Mouse (Mus musculus) CD4-positive, CD25-positive, alpha-beta regulatory T cell, adult 4 months (primary cell): Measurements from ENCODE around the gene Cpne2. TPM values are rescaled to one million over a fixed set of nuclear protein-coding genes. Genes with fewer than 3 reads are reported as not detected.

Experiments used
- ATAC-seq: one replicate; pipeline ENCODE4 v1.8.0; 2017
- polyA plus RNA-seq, 2 experiments: library from polyadenylated mRNA; unstranded; fragments of 100-300 nt; shearing (Covaris generic); gene quantifications; one replicate each; pipeline ENCODE4 v1.2.1; 2017

Gene Cpne2
- polyA plus RNA-seq, 2 experiments from 2014 or later, result 0.39 to 0.92 TPM

DNA sequence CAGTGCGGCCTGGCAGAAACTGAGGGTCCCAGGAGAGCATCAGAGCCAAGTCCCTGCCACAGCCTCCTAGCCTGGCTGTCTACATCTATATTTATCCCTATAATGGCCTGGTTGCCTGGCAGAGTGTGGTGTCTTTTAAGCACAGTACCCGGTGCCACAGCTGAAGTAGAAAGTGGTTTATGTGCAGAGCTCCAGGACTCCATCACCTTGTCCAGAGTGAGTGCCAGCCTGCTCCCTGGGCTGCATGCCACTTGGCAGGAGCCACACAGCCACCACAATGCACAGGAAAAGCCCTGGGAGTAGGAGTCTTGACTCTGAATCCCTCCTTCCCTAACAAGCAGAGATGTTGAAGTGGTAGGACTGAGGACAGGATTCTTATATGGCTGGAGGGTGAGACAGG is 4.7 kb downstream of the Cpne2 start:
- ATAC-seq, result no peak

DNA sequence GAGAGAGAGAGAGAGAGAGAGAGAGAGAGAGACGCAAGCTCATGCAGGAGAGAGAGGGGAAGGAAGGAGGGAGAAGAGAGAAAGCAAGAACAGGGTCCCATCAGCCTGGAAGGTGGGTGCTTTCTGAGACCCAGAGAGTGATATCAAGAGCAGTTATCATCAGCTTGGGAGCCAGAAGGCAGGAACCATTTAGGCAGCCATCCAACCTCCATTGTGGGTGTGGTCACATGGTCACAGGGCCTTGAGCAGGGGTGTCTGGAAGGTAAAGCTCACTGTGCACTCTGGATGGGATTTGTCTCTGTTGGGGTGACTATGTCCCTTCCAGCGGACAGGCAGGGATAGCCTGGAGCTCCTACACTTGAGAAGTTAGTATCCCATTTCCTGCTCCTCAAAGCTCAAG is 7.2 kb downstream of the Cpne2 start:
- no peak for ATAC-seq

DNA sequence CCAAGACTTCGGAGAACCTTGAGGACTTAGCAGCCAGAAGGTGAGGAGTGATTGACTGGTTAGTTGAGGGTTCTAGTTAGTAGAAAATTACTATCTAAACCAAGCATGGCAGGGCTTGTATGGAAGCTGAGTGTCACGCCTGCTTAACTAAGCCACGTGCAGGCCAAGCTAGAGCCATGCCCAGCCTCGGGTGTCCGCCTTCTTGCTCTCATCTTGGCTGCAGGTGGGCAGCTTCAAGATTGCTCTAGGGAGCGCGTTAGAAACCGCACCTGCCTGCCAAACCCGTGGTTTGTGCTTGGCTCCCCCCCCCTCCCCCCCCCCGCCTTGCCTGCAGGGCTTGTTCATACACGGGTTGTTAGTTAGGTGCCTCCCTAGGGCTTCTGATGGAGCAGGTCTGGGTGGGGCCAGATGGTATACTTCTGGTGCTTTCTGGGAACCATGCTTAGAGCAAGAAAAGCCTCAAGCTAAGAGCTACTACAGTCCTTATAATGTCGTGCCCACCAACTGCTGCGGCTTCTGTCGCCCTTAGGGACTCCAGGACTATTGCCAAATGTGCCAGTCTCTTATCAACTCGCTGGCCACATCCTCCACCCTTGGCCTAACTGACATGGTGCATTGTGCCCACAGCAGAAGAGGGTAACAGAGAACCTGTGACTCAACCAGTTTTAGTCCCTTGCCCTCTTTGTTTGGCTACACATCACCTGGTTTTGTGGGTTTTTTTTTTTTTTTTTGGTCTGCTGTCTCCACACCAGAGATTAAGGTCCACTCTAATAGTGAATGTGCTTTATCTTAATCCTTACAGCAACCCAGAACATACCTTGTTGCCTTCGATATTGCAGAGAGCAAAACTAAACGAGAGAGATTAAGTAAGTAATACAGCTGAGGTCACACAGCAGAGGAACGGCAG is 8.4 kb downstream of the Cpne2 start:
- ATAC-seq, result no peak

DNA sequence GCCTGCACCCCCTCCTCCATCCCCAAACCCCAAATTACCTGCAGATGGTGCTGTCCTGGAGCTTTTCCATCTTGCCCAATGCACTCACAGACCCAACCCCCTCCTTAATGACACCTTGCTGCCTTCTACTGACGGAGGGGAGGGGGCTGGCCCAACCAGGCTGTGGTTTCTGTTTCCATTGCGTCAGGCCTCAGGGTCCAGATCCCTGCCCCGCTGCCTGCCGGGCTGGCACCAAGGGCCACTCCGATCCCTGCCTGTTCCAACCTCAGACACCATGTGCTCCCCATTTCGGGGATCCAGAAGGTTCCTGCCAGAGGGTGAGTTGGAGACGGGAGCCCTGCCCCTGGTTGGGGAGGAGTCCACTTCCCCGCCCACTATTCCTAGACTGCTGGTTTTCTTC is 11.2 kb downstream of the Cpne2 start:
- ATAC-seq, result no peak

DNA sequence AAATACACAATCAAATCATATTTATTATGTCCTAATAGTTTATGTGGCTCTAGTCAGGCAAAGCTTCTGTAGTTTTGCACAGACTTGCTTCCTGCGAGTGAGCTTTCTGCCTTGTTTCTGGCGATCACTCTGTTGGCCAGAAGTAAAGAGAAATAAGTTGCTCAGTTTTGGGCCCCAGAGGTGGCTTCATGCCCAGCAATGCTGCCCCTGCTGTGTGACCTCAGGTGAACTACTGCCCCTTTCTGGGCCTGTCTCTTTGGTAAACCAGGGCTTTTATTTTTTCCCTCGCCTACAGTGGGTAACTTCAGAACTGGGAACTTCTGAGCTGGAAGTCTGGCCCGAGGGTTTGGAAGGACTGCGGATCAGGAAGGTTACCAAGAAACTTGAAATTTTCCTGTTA is 16.3 kb downstream of the Cpne2 start:
- ATAC-seq, result no peak

DNA sequence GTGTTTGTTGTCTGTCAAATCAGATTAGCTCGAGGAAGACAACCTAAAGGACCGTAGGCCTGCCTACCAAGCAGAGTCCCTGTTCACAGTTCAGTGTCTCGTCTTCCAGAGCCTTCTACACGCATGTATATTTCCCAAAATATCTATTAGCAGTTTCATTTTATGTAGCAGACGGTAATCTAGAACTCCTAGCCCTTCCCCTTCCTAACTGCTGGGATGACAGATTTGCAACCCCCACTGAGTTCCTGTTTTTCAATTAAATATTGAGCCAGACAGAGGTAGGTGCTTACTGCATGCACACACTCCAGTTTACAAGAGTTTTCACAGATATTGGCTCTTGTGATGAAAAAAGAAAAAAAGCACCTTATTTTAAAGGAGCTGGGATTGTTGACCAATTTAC is 16.7 kb downstream of the Cpne2 start:
- ATAC-seq, result no peak

DNA sequence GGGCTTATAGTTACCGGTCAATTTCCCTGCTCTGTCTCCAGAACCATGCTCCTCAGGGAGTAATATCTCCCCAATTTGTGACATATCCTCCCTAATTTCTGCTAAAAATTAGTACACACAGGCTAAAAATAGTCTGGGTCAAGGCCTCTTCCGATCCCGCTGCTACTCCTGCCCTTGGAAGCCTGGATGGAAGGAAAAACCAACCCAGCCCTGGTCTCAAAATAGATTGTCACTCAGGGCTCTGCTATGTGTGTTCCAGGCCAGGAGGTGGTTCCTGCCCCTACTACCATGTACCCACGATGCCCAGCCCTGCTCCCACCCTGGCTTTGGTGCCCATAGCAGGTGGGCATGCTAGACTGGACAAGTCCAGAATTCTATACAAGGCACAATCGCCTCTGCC is 17.2 kb downstream of the Cpne2 start:
- ATAC-seq, result no peak

DNA sequence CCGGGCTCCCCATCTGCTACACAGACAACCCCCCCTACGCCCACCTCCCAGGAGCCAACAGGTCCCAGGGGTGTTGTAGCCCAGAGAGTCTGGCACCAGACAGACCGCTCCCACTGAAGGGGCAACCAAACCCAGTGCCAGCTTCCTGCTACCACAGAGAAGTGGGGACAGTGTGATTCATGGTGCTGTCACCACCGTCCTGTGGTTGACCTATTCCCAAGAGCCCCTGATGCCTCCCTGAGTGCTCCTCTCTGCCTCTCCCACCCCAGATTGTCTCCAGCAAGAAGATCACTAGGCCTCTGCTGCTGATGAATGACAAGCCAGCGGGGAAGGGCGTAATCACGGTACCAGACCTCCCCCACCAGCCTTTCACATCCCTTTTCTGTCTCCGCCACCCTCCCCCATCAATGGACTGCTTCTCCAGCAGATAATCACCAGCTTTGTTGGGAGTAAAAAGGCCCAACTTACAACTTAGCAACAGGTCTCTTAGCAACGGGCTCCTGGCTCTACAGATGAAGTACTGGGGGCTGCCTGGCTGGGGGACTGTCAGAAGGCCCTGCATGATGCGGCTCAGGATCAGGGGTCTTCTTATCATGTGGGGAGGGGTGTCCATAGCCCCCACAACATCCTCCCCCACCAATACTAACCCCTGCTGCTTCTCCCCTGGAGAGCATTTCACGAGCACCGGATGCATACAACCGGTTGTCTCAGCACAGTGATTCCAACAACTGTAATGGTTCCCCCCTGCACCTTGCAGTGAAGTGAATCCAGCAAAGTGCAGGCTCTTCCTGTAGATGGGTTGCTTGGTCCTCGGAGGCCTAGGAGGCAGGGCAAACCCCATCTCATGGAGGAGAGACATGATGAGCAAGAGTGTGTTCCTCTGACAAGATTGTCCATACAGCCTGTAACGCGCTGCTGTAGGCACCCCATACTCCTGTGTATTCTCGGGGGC is 19.0 kb downstream of the Cpne2 start:
- no peak for ATAC-seq

DNA sequence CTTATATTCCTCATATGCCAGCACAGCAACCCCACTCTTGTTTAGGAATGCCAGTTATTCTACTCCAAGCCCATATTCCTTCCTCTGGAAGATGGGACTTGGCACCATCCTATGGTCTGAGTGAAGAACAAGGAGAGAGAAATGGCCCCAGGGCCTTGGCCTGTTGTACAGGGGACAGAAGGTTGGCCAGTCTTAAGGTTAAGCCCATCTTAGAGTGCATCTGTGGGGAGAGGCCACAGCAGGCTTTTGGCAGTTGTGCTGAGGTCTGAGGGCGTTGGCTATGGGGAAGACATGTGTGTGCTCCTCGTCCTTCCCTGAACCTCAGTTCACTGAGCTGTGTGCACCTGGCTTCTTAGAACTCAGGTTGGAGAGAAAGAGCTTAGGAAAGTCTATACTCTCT is 19.9 kb downstream of the Cpne2 start:
- no peak for ATAC-seq

DNA sequence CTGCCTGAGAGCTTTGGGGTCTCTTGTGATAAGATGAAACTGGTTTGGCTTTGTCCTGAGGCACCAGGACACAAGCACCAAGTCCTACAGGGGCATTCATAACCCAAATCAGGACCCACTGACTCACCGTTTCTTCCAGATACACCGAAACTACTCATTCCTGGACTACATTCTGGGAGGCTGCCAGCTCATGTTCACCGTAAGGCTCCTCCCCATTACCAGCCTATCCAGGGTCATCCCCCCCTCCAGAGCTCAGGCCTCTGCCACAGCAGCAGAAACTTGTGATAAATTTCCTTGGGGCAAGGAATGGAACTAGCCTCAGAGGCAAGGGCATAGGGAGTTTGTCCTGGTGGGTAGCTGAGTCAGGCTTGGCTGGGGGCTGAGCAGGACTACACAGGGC is 24.5 kb downstream of the Cpne2 start:
- ATAC-seq, result no peak

DNA sequence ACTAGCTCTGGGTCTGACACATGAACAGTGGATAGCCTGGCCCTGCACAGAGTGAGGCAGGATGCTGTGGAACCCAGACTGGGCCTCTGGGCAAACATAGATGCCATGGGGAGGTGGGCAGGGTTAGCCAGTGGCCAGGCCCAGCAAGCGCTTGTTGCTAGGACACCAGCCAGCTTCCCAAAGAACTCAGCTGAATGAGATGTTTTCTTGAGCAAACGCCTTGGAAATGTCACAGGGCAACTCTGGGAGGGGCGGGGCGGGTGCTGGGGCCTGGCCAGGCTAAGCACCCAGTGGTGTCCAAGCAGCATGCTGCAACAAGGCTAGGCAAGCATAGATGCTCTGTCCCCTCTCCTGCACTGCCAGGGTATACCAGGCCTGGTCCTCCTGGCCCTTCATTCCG is 28.5 kb downstream of the Cpne2 start:
- ATAC-seq, result no peak

DNA sequence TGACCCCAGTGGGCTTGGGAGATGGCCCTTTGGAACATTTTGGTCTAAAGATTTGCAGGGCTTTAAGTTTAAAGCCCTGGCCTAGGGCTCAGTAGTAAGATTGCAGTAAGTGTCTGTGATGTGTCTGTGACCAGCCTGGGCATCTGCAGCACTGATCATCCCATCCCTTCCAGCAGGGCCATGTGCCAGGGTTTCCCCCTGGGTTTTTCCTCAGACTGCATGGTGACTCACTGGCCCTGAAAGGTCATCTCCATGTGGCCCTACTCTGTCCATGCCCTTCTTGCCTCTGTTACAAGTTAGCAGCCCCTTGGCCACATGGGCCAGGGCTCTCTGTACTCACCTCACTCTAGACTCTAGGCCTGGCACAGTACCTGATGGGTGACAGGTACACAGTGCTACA is 31.6 kb downstream of the Cpne2 start:
- no peak for ATAC-seq

DNA sequence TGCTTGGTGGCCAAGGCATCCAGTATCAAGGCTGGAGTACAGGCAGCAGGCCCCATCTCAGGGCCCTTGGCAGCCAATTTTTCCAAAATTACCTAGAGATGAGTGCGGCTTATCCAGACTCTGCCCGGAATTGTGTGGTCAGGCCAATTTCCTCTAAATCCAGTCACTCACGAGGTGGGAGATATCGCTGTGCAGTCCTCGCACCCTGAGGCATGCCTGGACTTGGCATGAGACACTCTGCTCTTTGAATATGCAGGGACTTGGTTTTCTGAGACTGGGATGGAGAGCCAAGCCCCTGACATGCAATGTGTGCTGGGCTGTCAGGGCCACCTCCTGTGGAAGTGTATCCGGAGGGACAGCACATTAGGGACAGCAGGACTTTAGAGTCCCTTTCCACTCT is 33.2 kb downstream of the Cpne2 start:
- ATAC-seq, result no peak

DNA sequence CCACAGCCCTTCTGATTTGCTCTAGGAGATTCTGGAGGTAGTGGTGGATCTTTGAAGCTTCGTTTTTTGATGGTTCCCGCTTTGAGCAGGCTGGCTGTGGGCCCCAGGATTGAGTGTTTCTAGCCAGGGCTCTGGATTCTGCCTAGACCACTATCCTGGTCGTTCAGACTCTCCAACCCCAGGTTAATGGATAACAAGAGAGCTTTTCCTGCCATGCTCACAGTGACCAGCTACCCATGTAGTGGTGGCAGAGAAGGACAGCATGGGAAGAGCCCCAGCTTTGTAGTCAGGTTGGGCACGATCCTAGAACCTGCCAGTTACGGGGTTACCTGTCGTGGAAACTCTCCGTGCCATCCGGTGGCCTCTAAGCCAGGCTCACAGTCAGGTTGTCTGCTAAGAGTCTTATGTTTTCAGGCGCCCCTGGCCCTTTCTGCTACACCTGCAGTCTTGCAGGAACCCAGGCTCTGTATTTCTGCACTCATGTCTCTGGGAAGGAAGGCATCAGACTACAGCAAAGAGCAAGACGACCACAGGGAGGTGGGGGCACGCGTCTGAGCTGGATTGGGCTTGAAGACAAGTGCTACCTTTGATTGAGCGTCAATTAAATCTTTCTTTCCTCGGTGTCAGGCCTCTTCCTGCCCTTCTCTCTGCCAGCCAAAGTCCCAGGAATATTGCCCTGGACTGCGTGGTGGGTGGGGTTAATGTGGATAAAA is 33.8 kb downstream of the Cpne2 start:
- no peak for ATAC-seq

DNA sequence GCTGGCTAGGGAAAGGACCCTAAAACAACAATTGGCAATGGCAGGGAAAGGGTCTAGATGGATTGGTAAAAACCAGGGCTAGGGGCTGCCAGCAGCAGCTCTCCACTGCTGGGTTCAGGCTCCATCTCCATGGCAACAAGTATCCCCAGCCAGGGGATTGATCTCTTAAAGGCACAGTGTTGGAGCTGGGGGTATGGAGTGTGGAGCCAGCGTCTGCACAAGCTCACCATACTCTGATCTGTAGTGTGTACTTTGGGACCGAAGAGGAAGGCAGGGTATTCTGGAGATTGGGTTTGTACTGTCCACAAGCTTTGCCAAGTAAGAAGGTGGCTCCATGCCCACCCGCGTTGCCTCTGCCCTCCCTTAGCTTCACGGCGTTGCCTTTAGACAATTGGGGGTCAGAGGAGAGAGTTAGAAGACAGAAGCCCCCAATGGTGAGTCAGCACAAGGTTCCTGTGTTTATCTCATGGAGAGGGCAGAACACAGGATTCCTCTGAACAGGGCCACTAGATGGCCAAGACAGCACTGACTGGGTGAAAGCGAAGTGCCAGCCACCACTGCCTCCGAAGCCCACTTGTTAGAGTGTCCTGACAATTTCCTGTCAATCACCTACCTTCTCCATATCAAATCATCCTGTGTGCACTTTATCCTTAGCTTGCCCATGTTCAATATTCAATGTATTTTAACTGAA is 34.5 kb downstream of the Cpne2 start:
- no peak for ATAC-seq

DNA sequence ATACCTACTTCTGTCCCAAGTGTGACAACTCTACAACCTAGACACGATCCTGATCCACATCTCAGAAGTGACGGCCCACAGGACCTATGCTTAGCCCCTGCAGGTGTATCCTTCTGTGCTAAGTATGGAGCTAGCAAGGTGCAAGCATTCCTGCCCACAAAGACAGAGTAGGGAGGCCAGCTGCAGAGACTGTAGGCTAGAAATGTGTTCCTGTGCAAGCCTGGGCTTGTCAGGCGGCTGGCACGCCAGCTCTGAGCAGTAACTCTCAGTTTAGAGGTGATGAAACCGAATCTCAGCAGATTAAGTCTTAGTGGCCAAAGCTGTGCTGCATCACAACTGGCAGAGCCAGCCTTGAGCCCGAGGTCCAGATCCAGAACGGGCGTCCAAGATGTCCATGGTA is 35.3 kb downstream of the Cpne2 start:
- no peak for ATAC-seq

DNA sequence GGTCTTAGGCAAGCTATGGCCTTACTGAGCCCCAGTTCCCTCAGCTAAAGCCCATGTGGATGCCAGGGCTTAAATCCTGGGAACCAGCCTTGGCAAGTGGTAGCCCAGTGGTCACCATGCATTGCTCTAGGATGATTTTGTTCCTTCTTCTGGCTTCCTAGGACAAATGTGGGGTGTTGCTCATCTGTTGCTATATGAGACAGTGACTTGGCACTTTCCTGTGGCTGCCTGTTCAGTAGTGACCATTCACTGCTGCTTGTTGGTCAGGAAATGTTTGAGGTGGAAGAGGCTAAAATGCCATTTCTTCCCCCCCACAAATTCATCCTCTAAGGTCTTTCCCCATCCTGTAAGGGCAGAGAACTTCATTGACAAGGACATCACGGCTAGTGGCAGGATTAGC is 36.6 kb downstream of the Cpne2 start:
- no peak for ATAC-seq

DNA sequence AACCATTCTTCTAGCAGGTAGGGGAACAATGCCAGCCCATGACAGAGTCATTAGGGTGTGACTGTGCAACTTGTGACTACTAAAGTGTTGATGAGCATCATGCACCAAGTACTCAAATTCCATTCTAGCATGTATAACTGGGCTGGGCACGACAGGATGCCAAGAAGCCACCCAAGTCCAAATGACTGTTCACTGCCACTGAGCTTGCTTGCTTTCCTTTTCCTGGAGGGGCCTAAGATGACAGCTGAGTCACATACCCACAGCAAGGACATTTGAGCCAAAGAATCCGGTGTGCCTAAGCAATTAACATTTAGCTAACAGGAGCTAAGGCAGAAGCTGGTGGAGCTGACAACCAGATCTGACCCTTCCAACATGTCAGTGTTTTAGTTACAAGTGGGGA is 39.1 kb downstream of the Cpne2 start:
- ATAC-seq, result no peak

DNA sequence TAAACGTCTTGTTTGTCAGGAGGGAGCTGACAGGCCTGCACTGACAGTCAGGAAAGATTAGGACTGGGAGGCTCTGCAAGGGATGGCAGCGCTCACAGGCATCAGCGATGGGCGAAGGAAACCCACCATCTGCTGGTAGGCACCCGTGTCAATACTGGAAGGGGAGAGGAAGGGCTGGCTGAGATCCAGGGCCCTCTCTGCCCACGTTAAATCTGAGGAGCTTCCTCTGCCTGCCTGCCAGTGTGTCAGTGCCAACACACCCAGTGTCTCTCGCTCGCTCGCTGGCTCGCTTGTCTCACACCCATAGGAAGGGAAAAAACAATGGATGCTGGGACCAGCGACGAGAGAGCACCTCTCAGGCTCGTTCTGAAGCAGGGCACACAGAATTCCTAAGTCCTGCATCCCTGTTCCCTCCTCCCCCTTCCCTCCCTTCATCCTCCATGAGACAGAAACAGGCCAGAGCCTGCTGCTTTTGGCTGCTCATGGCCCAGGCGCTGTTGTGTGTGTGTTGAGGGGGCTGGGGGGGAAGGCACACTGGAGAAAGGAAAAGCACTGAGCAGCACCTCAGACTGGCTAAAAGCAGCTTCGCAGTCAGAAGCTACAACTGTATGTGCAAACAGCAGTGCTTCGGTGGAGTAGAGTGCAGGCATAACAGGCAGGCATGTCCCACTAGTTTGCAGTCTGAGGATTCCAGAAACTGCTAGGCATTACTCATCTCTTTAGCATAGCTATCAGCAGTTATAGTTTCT is 41.5 kb downstream of the Cpne2 start:
- ATAC-seq, result no peak

DNA sequence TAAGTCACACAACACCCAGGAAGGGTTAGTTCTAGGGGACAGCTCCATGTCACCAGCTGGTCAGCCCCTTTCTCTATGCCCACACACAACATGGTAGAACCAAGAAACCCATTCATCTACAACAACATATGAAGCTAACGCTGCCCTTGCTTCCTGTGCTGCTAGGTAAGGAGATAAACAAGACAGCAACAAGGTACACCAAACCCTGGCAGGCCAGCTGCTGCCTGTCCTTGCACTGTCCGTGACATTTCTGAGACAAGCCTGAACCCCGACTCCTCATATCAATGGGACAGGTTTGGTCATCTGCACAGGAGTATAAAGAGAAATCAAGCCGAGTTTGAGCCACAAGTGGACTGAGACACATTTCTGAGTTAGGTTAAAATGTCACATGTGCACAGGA is 42.4 kb downstream of the Cpne2 start:
- no peak for ATAC-seq

DNA sequence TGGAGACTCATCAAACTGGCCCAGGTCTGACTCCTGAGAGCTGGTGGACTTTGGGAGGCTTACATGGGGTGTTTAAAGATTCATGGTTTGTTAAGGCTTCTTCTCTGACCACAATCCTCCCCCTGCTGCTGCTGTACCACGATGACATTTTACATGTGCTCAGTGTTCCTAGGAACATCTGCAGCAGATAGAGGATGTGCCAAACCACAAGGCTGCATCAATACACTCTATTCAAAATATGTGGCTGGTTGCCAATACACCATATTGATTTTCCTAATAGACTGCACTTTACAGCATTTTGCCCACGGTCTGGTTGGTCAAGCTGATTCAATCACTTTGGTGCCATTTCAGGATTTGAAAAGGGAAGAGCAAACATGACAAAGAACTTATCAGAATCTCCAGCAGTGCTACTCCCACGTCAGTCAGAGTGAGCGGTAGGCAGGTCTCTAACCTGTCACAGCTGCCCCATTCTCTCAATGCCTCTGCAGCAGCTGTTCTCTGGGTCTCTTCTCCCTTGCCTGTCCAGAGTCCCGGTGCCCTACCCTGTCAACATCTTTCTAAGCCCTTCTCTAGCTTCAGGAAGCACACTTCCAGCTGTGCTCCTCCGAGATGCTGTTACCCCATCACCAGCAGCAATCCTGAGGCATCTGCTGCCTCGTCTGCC is 49.2 kb downstream of the Cpne2 start:
- ATAC-seq, result no peak
